Mouse (Mus musculus): ENCODE data around the gene Rexo1.

DNA sequence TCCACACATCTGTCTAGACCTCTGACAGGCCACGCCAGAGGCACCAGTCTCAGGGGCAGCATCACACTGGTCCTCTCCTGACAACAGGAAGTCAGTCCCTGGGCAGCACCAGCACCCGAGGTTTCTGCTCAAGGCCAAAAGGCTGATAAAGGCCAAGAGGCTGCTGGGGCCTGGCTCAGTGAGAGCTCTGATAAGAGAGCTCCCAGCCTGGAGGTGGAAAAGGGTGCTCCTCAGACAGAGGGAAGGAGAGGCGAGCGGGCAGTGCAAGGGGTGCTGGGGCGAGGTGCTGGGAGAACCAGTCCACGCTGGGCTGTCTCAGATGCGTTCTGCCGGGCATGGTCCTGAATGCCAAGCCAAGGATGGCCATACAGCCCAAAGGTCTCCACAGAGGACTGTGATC lies 7.8 kb downstream of the Rexo1 start:
- TF ChIP-seq GATA1 (IDR thresholded peaks at IDR 0.05; ENCODE audit: borderline replicate concordance, low read length) (no peak), FLI1 (IDR thresholded peaks at IDR 0.05; ENCODE audit: low read length) (no peak)
